Mouse (Mus musculus) C2C12 (cell line): ENCODE results near the gene Gng7.

ENCODE experiments used
- CTCF ChIP-seq: IDR thresholded peaks from one replicate; pipeline ENCODE4 v1.5.1; 2011; ENCODE audit not compliant: control insufficient read depth, insufficient read depth, insufficient read length
- FOSL1 ChIP-seq: IDR thresholded peaks from one replicate; pipeline ENCODE4 v1.8.0; 2011; ENCODE audit warnings: mild to moderate bottlenecking, low read length; ENCODE audit not compliant: poor library complexity, insufficient read depth, severe bottlenecking
- MYOG ChIP-seq: IDR thresholded peaks from one replicate; pipeline ENCODE4 v1.6.1; 2011; ENCODE audit not compliant: control insufficient read depth, insufficient read length; ENCODE audit errors: extremely low read depth

GRCm38 (mm10) chr10:80925472-80925871 is 89.3 kb downstream of the Gng7 start:
- TF ChIP-seq CTCF: no peak
- TF ChIP-seq MYOG: no peak
- no peak for TF ChIP-seq FOSL1
